ENCODE assay signal across 14 mouse cellular contexts in the genomic region with DNA sequence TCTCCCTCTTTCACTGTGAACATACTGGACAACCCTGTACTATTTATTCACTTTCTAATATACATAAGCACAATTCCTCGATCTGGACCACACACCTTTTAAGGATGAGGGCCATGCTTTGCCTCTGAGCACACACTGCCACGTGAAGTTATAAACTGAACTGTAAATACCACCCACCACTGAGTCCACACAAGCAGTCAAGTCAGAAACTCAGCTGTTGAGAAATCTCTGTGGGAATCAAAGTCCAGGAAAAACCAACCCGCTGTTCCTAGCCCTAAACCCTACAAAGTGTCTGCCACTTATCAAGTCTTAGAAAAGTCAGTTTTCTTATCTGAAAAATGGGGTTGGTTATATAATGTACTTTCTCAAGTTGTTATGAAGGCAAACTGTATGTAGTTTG. TPM values are rescaled to one million over a fixed set of nuclear protein-coding genes. Genes with fewer than 3 reads are reported as not detected.
"Had no signal": no experiment of that assay in that cellular context is flagged by ENCODE, and none has a peak within 500 bp of the region (broad histone marks: within the 10 kb centered on the region; RNA-seq: fewer than 3 reads in every experiment).

No protein-coding gene starts in this region.

- H3K4me1 ChIP-seq: limb, embryonic 10.5 days; limb, embryonic 13.5 days; lung, embryonic 15.5 days had no signal

- DNase-seq: kidney, adult 2 months; kidney, postnatal 10 days; kidney, postnatal 36 days; lung, adult 18-20 months; lung, postnatal 14 days; lung, postnatal 4 days; midbrain, embryonic 14.5 days; thymus, postnatal 25 days had no signal

- H3K9ac ChIP-seq: limb, embryonic 13.5 days; lung, embryonic 15.5 days had no signal

- H3K4me3 ChIP-seq: limb, embryonic 10.5 days; limb, embryonic 13.5 days; lung, embryonic 15.5 days had no signal

- H3K27ac ChIP-seq: limb, embryonic 10.5 days; lung, embryonic 15.5 days had no signal

- H3K36me3 ChIP-seq: limb, embryonic 10.5 days; limb, embryonic 13.5 days; lung, embryonic 15.5 days had no signal

- H3K9me3 ChIP-seq: limb, embryonic 10.5 days; limb, embryonic 13.5 days; lung, embryonic 15.5 days had no signal

- H3K4me2 ChIP-seq: limb, embryonic 13.5 days; lung, embryonic 15.5 days; midbrain, embryonic 11.5 days had no signal

- H3K27me3 ChIP-seq: limb, embryonic 13.5 days; lung, embryonic 15.5 days had no signal

RNA-seq across cellular contexts. Expression of a gene that starts 36.0 kb away (rescaled TPM):
- total RNA-seq: megakaryocyte-erythroid progenitor cell, adult 5-6 weeks had no signal

RNA-seq across cellular contexts. Expression of a gene that starts 56.1 kb away (rescaled TPM):
- total RNA-seq: megakaryocyte progenitor cell, adult 5-6 weeks; megakaryocyte-erythroid progenitor cell, adult 5-6 weeks had no signal
